Mouse (Mus musculus) frontal cortex, adult (tissue): ENCODE results near the gene Ralgapb.

Experiments
- ATAC-seq: cut with Nextera tagmentation; 2 replicates; pipeline ENCODE4 v1.9.2; 2017; ENCODE audit warnings: mild to moderate bottlenecking, moderate library complexity, mixed read lengths; ENCODE audit not compliant: low TSS enrichment

Ralgapb gene

DNA sequence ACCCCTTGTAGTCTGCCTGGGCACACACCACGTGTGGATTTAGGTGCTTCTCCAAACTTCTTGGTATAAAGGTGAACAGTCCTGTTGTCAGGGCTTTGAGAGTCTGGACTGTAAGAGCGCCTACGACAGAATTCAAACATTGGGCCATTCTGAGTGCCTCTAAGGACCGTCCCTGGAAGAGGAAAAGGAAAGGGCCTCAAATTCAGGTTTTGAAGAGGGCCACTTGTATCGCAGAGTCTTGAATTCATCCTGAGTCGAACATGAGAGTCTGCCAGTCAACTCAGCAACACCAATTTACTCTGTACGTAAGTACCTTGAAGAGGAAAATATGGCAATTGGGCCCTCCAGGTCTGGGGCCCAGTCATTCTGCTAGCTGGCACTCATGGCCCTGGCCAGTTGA is 6.7 kb upstream of the Ralgapb start:
- no peak for ATAC-seq

- 0 out of 2 replicates have a peak, but pooled peaks have one; percentile 2 for ATAC-seq
Observed at GRCm38 (mm10) chr2:158408997-158409594, 552 bp upstream of the Ralgapb start.

- ATAC-seq = peak; percentile 58
Observed at GRCm38 (mm10) chr2:158410022-158411014, 670 bp downstream of the Ralgapb start.

DNA sequence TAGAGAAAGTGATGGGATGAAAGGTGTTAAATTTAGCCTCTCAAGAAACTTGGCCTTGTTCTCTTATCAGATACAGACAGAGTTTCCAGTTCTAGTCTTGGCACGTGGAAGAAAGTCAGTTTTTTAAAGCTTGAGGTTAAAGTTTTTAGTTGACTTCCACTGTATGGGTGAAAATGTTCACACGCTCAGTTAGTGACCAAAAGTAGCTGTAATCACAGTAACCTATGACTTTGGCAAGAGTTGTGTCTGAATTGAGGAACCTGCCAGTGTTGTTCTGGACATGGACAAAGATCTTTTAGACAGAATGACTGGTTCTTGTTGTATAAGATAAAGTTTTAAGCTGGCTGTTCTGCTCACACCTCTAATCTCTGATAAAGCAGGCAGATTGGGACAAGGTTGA is 3.6 kb downstream of the Ralgapb start:
- ATAC-seq = no peak

- ATAC-seq = peak; percentile 34; the same call in 1 of the 2 replicates
Observed at GRCm38 (mm10) chr2:158415826-158416225, 6.2 kb downstream of the Ralgapb start.

DNA sequence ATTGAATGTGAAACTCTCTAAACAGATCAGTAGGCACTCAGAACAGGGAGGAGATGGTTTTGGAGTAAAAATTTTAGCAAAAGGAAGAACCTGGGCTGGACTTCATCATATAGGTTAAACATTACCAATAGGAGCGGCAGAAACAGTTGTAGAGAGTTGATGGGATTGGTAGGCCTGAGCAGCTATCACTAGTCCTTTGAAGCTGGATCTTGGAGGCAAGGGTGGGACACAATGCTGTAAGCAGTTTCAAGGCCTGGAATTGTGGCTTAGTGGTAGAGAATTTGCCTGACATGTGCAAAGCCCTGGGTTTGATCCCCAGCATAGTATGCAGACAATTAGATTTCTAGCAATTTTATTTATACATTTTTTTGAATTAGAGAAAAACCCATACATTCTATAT is 9.0 kb downstream of the Ralgapb start:
- no peak for ATAC-seq

GRCm38 (mm10) chr2:158445814-158446213 is 36.2 kb downstream of the Ralgapb start:
- ATAC-seq = no peak

GRCm38 (mm10) chr2:158449845-158450244 is 40.2 kb downstream of the Ralgapb start:
- ATAC-seq = no peak

DNA sequence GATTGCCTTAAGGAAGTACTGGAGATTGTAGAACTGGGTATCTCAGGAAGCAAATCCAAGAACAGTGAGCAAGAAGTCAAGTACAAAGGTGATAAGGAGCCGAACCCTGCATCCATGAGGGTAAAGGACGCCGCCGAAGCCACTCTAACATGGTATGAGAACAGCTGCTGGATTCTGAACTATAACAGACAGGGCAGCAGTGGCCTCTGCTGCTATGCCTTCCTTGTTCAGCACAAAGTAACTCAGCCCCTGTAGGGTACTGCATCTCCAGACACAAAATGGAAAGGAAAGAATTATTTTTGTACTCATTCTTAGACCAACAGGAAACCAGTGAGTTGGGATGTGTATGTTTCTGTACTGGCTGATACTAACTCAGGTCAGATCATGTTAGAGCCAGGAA is 46.8 kb downstream of the Ralgapb start:
- ATAC-seq = no peak

DNA sequence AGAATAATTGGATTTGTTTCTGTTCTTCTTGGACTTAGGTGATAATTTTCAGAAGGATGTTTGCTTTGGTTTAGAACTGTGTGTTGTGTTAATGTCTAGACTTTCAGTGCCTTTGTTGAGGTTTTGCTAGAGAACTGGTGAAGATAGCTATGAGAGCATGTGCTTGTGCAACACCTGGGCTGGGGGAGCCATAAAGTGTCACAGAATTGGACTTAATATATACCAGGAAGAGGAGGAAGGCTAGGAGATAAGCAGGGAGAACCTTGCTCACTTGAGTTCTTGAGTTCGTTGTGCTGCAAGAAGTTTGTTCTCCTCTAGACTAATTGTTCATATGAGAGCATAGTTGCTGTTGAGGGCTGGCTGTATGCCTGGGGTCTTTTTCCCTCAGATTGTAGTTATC is 48.0 kb downstream of the Ralgapb start:
- ATAC-seq = no peak

- ATAC-seq = no peak
Observed at GRCm38 (mm10) chr2:158462450-158462849, 52.8 kb downstream of the Ralgapb start.

DNA sequence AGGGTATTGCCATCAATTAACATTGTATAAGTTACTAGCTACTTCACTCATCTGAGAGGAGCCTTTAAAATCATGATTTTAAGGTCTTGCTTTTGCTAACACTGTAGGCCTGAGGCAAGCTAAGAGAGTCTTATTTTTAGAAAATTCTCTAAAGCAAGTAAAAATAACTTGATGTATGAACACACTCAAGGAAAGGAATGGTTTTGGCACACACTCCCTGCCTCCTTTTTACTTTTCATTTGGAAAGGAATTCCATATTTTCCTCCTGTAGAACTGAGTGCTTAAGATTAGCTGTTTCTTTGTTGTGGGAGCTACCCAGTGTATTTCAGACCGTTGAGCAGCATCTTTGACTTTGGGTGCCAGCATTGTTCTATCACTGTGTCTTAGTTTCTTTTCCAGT is 64.5 kb downstream of the Ralgapb start:
- ATAC-seq = peak; percentile 76

DNA sequence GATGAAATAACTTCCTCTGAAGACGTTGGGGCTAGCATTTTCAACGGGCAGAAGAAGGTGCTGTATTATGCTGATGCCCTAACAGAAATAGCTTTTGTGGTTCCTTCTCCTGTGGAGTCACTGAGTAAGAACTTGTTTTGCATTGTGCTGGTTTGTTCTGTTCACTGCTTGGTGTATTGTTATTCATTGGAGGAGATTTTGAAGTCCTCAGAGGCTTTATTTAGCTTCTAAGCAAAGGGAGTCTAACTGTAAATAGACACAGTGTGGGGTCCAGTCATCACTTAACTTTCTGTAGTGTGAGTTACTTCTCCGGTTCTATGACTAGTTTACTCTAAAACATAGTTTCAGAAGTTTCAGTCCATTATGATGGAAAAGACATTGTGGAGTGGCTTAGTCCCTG is 68.0 kb downstream of the Ralgapb start:
- no peak for ATAC-seq

DNA sequence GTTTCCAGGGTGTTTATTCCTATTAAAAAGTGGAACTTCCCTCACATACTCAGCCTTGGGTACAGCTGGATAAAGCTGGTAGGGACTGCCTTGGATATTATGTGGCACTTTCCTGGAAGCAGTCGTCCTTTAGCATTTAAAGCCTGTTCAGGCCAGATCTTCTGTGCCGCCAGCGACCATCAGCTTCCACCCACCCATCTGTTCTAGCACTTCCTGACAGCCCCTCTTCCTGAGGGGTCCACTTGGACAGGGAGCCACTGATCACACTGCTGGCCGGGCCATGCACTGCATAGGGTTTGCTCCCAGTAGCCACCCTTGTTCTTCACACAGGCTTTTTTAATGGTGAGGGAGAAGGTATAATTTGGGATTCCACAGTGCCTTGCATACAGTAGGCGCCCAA is 88.8 kb downstream of the Ralgapb start:
- ATAC-seq = no peak

GRCm38 (mm10) chr2:158501836-158502812 is 92.5 kb downstream of the Ralgapb start, which contains the start of gene Adig:
TSS of gene Adig (plus strand) at chr2:158502612.
- ATAC-seq = no peak

DNA sequence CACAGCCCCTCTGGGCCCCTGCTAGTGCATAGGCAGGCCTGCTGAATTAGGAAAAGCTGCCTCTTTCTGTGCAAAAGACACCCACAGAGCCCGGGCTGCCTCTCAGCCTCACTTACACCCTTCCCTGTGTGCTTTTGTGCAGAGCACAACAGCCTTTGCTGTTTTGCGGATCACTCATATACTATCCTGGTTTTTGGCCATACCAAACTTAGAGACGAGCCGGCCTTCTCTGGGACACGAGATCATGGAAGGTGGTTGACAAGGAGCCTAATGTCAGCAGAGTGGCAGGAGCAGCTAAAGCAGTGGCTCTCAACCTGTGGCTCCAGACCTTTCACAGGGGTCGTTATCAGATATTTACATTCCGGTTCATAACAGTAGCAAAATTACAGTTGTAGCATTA is 93.6 kb downstream of the Ralgapb start:
- no peak for ATAC-seq

DNA sequence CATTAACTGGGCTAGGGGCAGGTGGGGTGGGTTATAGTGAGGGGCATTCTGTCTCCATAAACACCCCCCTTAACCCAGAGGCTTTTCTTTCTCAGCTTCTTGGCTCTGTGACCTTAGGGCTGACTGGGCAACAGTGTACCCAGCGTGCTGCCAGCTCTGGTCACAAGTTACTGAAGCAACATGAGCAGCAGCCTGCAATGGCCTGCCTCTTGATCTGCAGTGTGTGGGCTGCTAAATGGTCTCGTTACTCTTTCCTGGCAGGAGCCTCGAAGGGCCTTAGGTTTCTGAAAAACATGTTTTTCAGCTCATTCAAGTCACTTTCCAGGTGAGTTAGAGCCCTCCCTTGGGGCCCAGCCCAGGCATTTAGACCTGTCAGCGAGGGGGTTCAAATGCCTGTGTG is 94.0 kb downstream of the Ralgapb start:
- ATAC-seq = no peak

GRCm38 (mm10) chr2:158506475-158506874 is 96.8 kb downstream of the Ralgapb start:
- ATAC-seq = no peak

DNA sequence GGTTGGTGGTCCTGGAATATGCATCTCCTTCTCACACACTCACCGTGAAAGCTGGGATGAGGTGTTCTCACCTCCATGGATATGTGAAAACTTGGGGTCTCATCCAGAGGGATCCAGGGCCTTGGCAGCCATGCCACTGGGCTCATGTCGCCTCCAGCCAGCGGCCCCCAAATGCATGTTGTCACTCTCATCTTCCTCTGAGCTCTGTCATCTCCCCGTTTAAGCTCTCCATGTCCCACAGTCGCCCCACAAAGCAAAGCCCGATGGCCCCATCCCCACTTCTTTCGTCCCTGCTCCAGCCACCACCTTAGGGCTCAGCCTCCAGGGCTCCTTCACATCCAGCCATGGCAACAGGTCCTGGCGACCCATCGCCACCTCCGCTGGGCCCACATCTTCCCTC is 97.4 kb downstream of the Ralgapb start:
- no peak for ATAC-seq

- no peak for ATAC-seq
Observed at GRCm38 (mm10) chr2:158510665-158511064, 101.0 kb downstream of the Ralgapb start.

GRCm38 (mm10) chr2:158512528-158512927 is 102.9 kb downstream of the Ralgapb start, which contains the start of gene Arhgap40:
TSS of gene Arhgap40 (plus strand) at chr2:158512796.
- no peak for ATAC-seq
